Mouse (Mus musculus) intestine, embryonic 16.5 days (tissue): ENCODE data around the gene Cpxm2. TPM values are rescaled to one million over a fixed set of nuclear protein-coding genes. Genes with fewer than 3 reads are reported as not detected.
A peak's percentile ranks its signal among the peaks of the same experiment; 100 is the strongest.

Experiments used
- ATAC-seq: fragments of 200-750 bp; cut with Nextera tagmentation; 2 replicates; pipeline ENCODE4 v1.8.0; 2017; ENCODE audit warnings: moderate TSS enrichment, moderate library complexity
- H3K27ac ChIP-seq: fragments of 300-500 bp; sonication (generic); 2 replicates; pipeline ENCODE4 v1.5.1; 2014; ENCODE audit warnings: mild to moderate bottlenecking, low read length
- H3K27me3 ChIP-seq: fragments of 300-500 bp; sonication (generic); replicated peaks from 2 replicates; pipeline ENCODE4 v1.6.1; 2014; ENCODE audit warnings: low read length, control low read depth, mixed read lengths; ENCODE audit not compliant: control insufficient read depth, insufficient read depth
- H3K36me3 ChIP-seq: fragments of 300-500 bp; sonication (generic); 2 replicates; pipeline ENCODE4 v1.6.1; 2014; ENCODE audit warnings: low read length, control low read depth; ENCODE audit not compliant: control insufficient read depth, insufficient read depth
- H3K4me1 ChIP-seq: fragments of 300-500 bp; sonication (generic); 2 replicates; pipeline ENCODE4 v1.6.1; 2014; ENCODE audit warnings: low read length, control low read depth, mixed read lengths; ENCODE audit not compliant: control insufficient read depth, insufficient read depth
- H3K4me2 ChIP-seq: fragments of 300-500 bp; sonication (generic); 2 replicates; pipeline ENCODE4 v1.6.1; 2014; ENCODE audit warnings: low read depth, low read length, control low read depth
- H3K4me3 ChIP-seq: fragments of 300-500 bp; sonication (generic); 2 replicates; pipeline ENCODE4 v1.5.1; 2014; ENCODE audit warnings: mild to moderate bottlenecking, low read length
- H3K9ac ChIP-seq: fragments of 300-500 bp; sonication (generic); 2 replicates; pipeline ENCODE4 v1.6.1; 2014; ENCODE audit warnings: low read depth, low read length
- H3K9me3 ChIP-seq: fragments of 300-500 bp; sonication (generic); 2 replicates; pipeline ENCODE4 v1.6.1; 2016; ENCODE audit warnings: low read length, control low read depth; ENCODE audit not compliant: control insufficient read depth
- WGBS: fragments of 180-500 bp; shearing (Covaris S2); extraction: QIAGEN DNeasy Blood & Tissue Kit; methylation state at CpG from one replicate; pipeline ENCODE4 v1.1.7; 2014; 5-methylcytosine and 5-hydroxymethylcytosine counted together
- polyA plus RNA-seq: library from polyadenylated mRNA; unstranded; fragments of >200 nt; fragmentation: Nextera tagmentation; extraction: Ambion mirVana; gene quantifications from 2 replicates; pipeline ENCODE4 v1.2.1, GENCODE M21; 2015

Gene Cpxm2
- polyA plus RNA-seq, 1 experiment from 2014 or later: 1.3 TPM

GRCm38 (mm10) chr7:132106891-132107290, 47.6 kb downstream of the Cpxm2 start:
- Histone ChIP-seq H3K36me3 (no peaks in the 10 kb centered on the region), H3K27me3 (no peaks in the 10 kb centered on the region), H3K4me2 (no peak overlapping the region), H3K9me3 (no peaks in the 10 kb centered on the region), H3K4me3 (no peak overlapping the region), H3K27ac (no peak overlapping the region), H3K4me1 (no peaks in the 10 kb centered on the region), H3K9ac (no peak overlapping the region)
- 88% methylated on average over 4 of the region's 4 CpGs for WGBS
- no peak for ATAC-seq

DNA sequence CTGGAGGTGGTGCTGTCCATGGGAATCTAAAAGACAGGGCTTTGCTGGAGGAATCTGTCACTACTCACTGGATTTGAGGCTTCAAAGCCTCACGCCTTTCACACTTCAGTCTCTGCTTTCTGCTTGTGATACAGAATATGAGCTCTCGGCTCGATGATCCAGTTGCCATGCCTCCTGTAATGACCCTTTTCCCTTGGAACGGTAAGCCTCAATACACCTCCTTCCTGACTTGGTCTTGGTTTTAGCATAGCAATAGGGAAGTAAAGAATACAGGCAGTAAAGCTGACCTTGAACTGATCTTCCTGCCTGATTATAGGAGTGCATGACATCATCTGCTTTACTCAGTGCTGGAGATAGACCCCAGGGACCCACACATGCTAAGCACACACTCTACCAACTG, 49.2 kb downstream of the Cpxm2 start:
- Histone ChIP-seq H3K9ac (no peak overlapping the region), H3K9me3 (no peaks in the 10 kb centered on the region), H3K4me3 (no peak overlapping the region), H3K36me3 (no peaks in the 10 kb centered on the region), H3K4me2 (no peak overlapping the region), H3K27ac (no peak overlapping the region), H3K4me1 (no peaks in the 10 kb centered on the region), H3K27me3 (no peaks in the 10 kb centered on the region)
- 65% methylated on average over 4 of the region's 4 CpGs for WGBS
- no peak for ATAC-seq

DNA sequence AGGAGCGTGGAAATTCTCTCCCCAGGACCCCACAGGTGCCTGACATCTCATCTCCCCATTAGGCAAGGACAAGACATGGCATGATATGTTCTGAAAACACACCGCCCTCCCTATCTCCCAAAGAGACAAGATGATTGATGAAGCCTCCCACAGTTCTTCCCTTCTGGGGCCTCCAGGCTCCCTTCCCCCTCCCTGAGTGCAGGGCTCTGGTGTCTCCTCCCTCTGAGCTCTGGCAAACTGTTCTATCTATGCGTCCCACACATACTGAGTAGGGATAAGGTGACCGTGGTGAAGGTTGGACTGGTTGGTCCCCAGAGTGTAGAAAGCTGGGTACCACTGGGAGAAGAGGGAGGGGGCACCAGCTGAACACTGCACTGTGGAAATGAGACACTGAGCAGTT, 56.1 kb downstream of the Cpxm2 start:
- no peak overlapping the region for H3K9ac ChIP-seq
- H3K36me3 ChIP-seq: no peaks in the 10 kb centered on the region
- no peak overlapping the region for H3K27ac ChIP-seq
- no peak overlapping the region for H3K4me2 ChIP-seq
- H3K4me3 ChIP-seq: no peak overlapping the region
- no peaks in the 10 kb centered on the region for H3K9me3 ChIP-seq
- WGBS: 29% methylated on average over 4 of the region's 4 CpGs
- no peak for ATAC-seq
- no peaks in the 10 kb centered on the region for H3K4me1 ChIP-seq
- H3K27me3 ChIP-seq: no peaks in the 10 kb centered on the region

- Histone ChIP-seq H3K27me3 (no peaks in the 10 kb centered on the region), H3K4me3 (no peak overlapping the region), H3K9me3 (no peaks in the 10 kb centered on the region), H3K27ac (no peak overlapping the region), H3K4me1 (no peaks in the 10 kb centered on the region), H3K4me2 (no peak overlapping the region), H3K36me3 (no peaks in the 10 kb centered on the region), H3K9ac (no peak overlapping the region)
- WGBS: 49% methylated on average over 7 of the region's 7 CpGs
- ATAC-seq: no peak
Observed at GRCm38 (mm10) chr7:132094666-132095065, 59.9 kb downstream of the Cpxm2 start.

DNA sequence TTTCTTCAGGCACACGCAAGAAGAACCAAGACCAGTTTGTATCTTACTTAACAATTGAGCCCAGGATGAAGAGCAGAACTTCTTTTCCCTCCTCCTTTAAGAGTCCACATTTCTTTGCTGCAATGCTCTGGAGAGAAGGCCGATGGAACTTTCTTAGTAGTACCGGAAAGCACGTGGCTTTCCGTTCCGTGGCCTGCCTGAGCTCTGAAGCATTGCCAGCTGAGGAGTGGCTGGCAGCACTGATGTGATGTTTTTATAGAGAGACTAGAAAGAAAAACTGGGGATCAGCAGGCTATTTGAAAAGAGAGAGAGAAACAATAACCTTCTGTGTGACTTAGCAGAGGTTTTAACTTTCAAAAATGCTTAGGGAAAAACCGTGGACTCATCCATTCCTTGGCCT, 63.0 kb downstream of the Cpxm2 start:
- Histone ChIP-seq H3K4me2 (no peak overlapping the region), H3K4me1 (no peaks in the 10 kb centered on the region), H3K27ac (no peak overlapping the region), H3K27me3 (no peaks in the 10 kb centered on the region), H3K9me3 (no peaks in the 10 kb centered on the region), H3K4me3 (no peak overlapping the region), H3K36me3 (no peaks in the 10 kb centered on the region), H3K9ac (no peak overlapping the region)
- ATAC-seq: no peak
- 91% methylated on average over 7 of the region's 7 CpGs for WGBS

GRCm38 (mm10) chr7:132088606-132089005, 65.9 kb downstream of the Cpxm2 start:
- no peak for ATAC-seq
- H3K9me3 ChIP-seq: no peaks in the 10 kb centered on the region
- no peak overlapping the region for H3K4me2 ChIP-seq
- no peaks in the 10 kb centered on the region for H3K27me3 ChIP-seq
- H3K36me3 ChIP-seq: no peaks in the 10 kb centered on the region
- H3K4me3 ChIP-seq: no peak overlapping the region
- no peaks in the 10 kb centered on the region for H3K4me1 ChIP-seq
- no peak overlapping the region for H3K9ac ChIP-seq
- WGBS: 70% methylated on average over 6 of the region's 6 CpGs
- no peak overlapping the region for H3K27ac ChIP-seq

DNA sequence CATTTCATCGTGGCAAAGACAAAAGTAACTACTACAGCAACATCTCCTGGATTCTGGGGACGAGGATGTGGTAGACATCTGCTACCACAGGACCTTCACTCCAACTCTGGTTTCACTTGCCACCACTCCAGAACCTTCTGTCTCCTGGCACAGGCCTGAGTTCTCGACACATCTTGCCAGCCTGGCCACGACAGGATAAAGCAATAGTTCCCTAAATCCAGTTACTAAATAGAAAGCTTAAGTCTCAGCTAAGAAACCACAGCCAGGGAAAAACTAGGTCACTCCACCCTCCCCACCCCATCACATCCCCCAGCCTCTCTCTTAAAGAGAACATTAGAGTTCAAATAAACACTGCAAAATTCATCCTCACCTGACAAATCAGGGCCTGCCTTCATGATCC, 66.4 kb downstream of the Cpxm2 start:
- Histone ChIP-seq H3K9ac (no peak overlapping the region), H3K4me3 (no peak overlapping the region), H3K36me3 (no peaks in the 10 kb centered on the region), H3K27me3 (no peaks in the 10 kb centered on the region), H3K27ac (no peak overlapping the region), H3K9me3 (no peaks in the 10 kb centered on the region), H3K4me1 (no peaks in the 10 kb centered on the region), H3K4me2 (no peak overlapping the region)
- WGBS: 79% methylated on average over 4 of the region's 4 CpGs
- no peak for ATAC-seq

- H3K27me3 ChIP-seq: no peaks in the 10 kb centered on the region
- H3K4me3 ChIP-seq: no peak overlapping the region
- WGBS: 55% methylated on average over 1 of the region's 1 CpGs
- H3K9me3 ChIP-seq: no peaks in the 10 kb centered on the region
- no peak overlapping the region for H3K9ac ChIP-seq
- no peak overlapping the region for H3K4me2 ChIP-seq
- no peaks in the 10 kb centered on the region for H3K4me1 ChIP-seq
- ATAC-seq: peak; percentile 82
- no peaks in the 10 kb centered on the region for H3K36me3 ChIP-seq
- H3K27ac ChIP-seq: no peak overlapping the region
Observed at GRCm38 (mm10) chr7:132075825-132076224, 78.7 kb downstream of the Cpxm2 start.

- no peaks in the 10 kb centered on the region for H3K27me3 ChIP-seq
- WGBS: 65% methylated on average over 3 of the region's 3 CpGs
- no peaks in the 10 kb centered on the region for H3K9me3 ChIP-seq
- no peak overlapping the region for H3K9ac ChIP-seq
- no peak for ATAC-seq
- H3K4me2 ChIP-seq: no peak overlapping the region
- H3K27ac ChIP-seq: no peak overlapping the region
- H3K36me3 ChIP-seq: no peaks in the 10 kb centered on the region
- H3K4me3 ChIP-seq: no peak overlapping the region
- H3K4me1 ChIP-seq: no peaks in the 10 kb centered on the region
Observed at GRCm38 (mm10) chr7:132074503-132074902, 80.0 kb downstream of the Cpxm2 start.

DNA sequence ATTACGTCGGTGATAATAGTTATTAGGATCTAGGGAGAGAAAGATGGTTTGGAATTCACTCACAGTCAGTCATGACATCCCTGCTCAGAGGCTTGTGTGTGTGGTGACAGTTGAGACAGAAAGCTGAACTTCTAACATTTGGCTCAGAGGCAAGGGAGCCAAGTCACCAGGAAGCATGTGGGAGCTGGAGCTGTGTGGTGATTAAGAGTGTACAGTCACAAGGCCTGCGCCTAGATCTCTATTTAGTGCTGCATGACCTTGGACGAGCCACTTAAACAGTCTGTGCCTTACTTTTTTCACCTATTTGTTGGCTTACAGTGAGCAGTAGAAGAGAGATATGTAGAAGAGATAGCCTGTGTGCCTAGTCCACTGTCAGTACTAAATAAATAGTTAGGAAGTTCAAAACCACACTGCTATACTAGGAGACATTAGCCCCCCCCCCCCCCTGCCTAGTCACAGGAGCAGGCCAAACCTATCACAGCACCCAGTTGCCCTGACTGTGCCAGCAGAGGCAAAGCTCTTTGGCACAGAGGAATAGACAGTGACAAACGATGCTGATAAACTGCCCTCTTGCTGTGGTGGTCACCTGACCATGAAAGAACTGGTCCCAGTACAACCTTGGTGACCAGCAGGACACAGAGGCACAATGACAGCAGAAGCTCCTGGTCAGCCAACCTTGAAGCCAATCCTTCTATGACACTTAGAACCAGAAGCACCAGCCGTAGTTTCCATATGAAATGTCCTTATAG, 83.5 kb downstream of the Cpxm2 start:
- Histone ChIP-seq H3K4me2 (no peak overlapping the region), H3K27me3 (no peaks in the 10 kb centered on the region), H3K9ac (no peak overlapping the region), H3K36me3 (no peaks in the 10 kb centered on the region), H3K4me3 (no peak overlapping the region), H3K27ac (no peak overlapping the region), H3K9me3 (no peaks in the 10 kb centered on the region), H3K4me1 (no peaks in the 10 kb centered on the region)
- whole genome bisulfite sequencing: 83% methylated on average over 6 of the region's 6 CpGs
- ATAC-seq: no peak
